Mouse (Mus musculus) liver, adult 2 months (tissue): ENCODE data around the gene Col1a2.

ENCODE experiments used
- CTCF ChIP-seq: fragments of 200-500 bp; IDR thresholded peaks from 2 replicates; pipeline ENCODE4 v1.5.1; 2011; ENCODE audit warnings: low read depth, low read length, control low read depth
- POLR2A ChIP-seq: fragments of 200-500 bp; IDR thresholded peaks from 2 replicates; pipeline ENCODE4 v1.6.1; 2011; ENCODE audit warnings: low read length, control low read depth; ENCODE audit not compliant: insufficient read depth; ENCODE audit errors: extremely low read depth

- TF ChIP-seq POLR2A (no peak), CTCF (no peak)
Measured at GRCm38 (mm10) chr6:4548894-4549293, 44.3 kb downstream of the Col1a2 start.
